Mouse (Mus musculus): ENCODE measurements at regions not wholly inside any gene's neighbourhood (a gene's known extent, or its start where the extent isn't known, plus 50 kb on each side); places are given as distances from the start of the nearest gene placed in this dataset.

DNA sequence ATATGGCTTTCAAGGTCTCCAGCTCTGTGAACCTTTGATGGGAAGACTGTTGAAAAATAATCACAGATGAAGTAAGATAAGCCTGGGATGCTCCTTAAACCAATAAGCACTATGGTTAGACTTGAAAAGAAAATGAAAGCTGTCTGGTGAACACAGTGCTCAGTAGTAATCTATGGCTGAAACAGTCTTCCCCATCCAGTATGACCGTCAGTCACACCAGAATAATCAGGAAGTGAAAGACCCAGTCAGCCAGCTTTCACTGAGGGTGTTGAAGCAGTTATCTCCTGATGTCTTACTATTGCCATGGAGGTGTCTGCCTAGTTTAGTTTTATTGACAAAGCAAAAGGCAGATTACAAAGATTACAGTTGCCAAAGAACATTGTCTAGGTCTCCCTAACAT is 155.2 kb upstream of the Kbtbd8 start:
- Histone ChIP-seq H3K27me3 (ENCODE audit: control insufficient read depth, insufficient read depth, low read length) (no peaks in the 10 kb centered on the region), H3K4me3 (ENCODE audit: low read depth, low read length) (no peak overlapping the region), H3K36me3 (ENCODE audit: control insufficient read depth, insufficient read depth, low read length) (no peaks in the 10 kb centered on the region), H3K4me1 (ENCODE audit: control insufficient read depth, insufficient read depth, insufficient read length, low read length) (no peaks in the 10 kb centered on the region; the same call in 1 of the 2 replicates), H3K27ac (ENCODE audit: insufficient read depth, low read depth, low read length) (no peak overlapping the region)
- TF ChIP-seq POLR2A (IDR thresholded peaks at IDR 0.05; ENCODE audit: low read depth, low read length), result no peak
- no peak for TF ChIP-seq CTCF (IDR thresholded peaks at IDR 0.05; ENCODE audit: extremely low read depth, insufficient read length, insufficient replicate concordance, low read depth, low read length)
- 38% methylated on average over 1 of the region's 1 CpGs for WGBS

DNA sequence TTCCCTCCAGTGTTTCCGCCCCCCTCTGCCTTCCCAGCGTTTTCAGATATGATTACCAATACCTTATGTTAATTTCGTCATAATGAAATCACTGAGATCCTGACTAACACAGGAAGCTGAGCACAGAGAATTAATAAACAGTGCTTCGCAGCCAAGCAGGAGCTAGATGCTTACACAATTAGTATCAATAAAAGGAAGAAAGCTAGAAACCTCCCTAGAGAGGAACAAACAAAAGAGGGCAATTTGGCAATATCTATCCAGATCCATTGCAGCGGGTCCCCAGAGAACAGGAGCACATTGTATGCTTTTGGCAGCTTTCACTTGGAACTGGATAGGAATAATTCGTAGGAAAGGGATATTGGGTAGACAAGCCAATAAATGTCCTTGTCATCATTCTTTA is 159.1 kb upstream of the Kbtbd8 start:
- Histone ChIP-seq H3K36me3 (ENCODE audit: control insufficient read depth, insufficient read depth, low read length) (no peaks in the 10 kb centered on the region), H3K4me3 (ENCODE audit: low read depth, low read length) (no peak overlapping the region)

DNA sequence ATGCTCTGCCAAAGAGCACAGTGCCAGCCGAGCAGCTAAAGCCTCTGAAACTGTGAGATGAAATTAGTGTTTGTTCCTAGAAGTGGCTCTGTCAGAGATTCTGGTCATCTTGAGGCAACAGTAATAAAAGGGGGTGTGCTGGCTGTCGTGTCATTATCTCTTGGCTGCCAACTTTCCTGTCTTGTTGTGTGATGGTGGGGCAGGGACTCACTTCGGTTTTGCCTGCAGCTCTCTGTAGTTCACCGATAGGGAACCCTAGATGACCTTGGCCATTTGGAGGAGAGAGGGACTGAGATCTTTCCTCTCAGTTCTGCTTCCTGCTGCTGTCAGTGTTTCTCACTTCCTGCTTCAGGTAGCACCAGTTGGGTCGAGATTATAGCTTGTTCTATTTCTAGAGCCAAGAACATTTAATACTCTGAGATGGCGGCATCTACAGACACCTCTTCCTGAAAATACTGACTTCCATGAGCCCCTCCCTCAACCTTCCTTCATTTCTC is 159.8 kb upstream of the Kbtbd8 start:
- no peaks in the 10 kb centered on the region for H3K36me3 ChIP-seq (ENCODE audit: control insufficient read depth, insufficient read depth, low read length)
- TF ChIP-seq CTCF (IDR thresholded peaks at IDR 0.05; ENCODE audit: extremely low read depth, insufficient read length, insufficient replicate concordance, low read depth, low read length), result no peak
- TF ChIP-seq POLR2A (IDR thresholded peaks at IDR 0.05; ENCODE audit: low read depth, low read length), result no peak

More for the DNA sequence above, 159.1 kb upstream of the Kbtbd8 start:
- Histone ChIP-seq H3K4me1 (ENCODE audit: control insufficient read depth, insufficient read depth, insufficient read length, low read length) (no peaks in the 10 kb centered on the region), H3K27ac (ENCODE audit: insufficient read depth, low read depth, low read length) (no peak overlapping the region), H3K27me3 (ENCODE audit: control insufficient read depth, insufficient read depth, low read length) (no peaks in the 10 kb centered on the region)
- WGBS, result 55% methylated on average over 6 of the region's 6 CpGs
- TF ChIP-seq CTCF (IDR thresholded peaks at IDR 0.05; ENCODE audit: extremely low read depth, insufficient read length, insufficient replicate concordance, low read depth, low read length) (no peak), POLR2A (IDR thresholded peaks at IDR 0.05; ENCODE audit: low read depth, low read length) (no peak)

DNA sequence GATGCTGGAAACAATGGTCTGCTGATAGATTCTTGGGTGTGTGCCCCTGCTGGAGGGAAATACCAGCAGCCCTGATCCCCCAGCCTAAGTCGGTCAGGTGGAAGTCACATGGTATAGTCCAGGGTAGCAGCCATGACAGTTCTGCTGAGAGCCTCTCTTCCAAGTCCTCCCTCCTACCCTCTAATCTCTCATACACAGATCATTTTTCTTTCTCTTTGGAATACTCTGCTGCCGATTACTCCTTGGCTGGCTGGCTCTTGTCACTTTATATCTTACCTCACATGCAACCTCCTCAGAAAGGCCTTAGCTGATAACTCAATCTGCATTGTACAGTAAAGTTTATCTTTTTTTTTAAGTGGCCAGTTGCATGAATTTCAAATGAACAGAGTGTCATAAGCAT is 162.5 kb upstream of the Kbtbd8 start:
- WGBS, result 71% methylated on average over 2 of the region's 2 CpGs
- no peaks in the 10 kb centered on the region for H3K4me1 ChIP-seq (ENCODE audit: control insufficient read depth, insufficient read depth, insufficient read length, low read length)
- H3K27ac ChIP-seq (ENCODE audit: insufficient read depth, low read depth, low read length), result no peak overlapping the region
- no peaks in the 10 kb centered on the region for H3K36me3 ChIP-seq (ENCODE audit: control insufficient read depth, insufficient read depth, low read length)
- H3K4me3 ChIP-seq (ENCODE audit: low read depth, low read length), result no peak overlapping the region
- no peak for TF ChIP-seq POLR2A (IDR thresholded peaks at IDR 0.05; ENCODE audit: low read depth, low read length)
- TF ChIP-seq CTCF (IDR thresholded peaks at IDR 0.05; ENCODE audit: extremely low read depth, insufficient read length, insufficient replicate concordance, low read depth, low read length), result no peak
- H3K27me3 ChIP-seq (ENCODE audit: control insufficient read depth, insufficient read depth, low read length), result no peaks in the 10 kb centered on the region

More for the DNA sequence above, 159.8 kb upstream of the Kbtbd8 start:
- WGBS, result 53% methylated on average over 6 of the region's 6 CpGs
- Histone ChIP-seq H3K4me1 (ENCODE audit: control insufficient read depth, insufficient read depth, insufficient read length, low read length) (no peaks in the 10 kb centered on the region), H3K27ac (ENCODE audit: insufficient read depth, low read depth, low read length) (no peak overlapping the region), H3K4me3 (ENCODE audit: low read depth, low read length) (no peak overlapping the region), H3K27me3 (ENCODE audit: control insufficient read depth, insufficient read depth, low read length) (no peaks in the 10 kb centered on the region)

DNA sequence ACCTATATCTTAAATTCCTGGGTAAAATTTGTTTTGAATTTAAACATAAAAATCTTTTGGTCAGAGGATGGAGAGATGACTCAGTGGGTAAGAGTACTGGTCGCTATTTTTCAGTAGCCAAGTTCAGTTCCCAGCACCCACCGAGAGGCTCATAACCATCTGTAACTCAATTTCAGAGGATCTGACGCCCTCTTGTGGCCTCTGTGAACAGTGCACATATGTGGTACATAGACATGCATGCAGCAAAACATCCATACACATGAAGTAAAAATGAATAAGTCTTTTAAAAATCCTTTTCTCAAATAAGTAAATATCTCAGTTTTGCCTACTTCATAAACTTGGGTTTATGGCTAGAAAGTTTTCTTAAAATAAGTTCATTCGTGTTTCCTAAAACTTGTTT is 163.4 kb upstream of the Kbtbd8 start:
- TF ChIP-seq CTCF (IDR thresholded peaks at IDR 0.05; ENCODE audit: extremely low read depth, insufficient read length, insufficient replicate concordance, low read depth, low read length) (no peak), POLR2A (IDR thresholded peaks at IDR 0.05; ENCODE audit: low read depth, low read length) (no peak)
- no peak overlapping the region for H3K4me3 ChIP-seq (ENCODE audit: low read depth, low read length)
- no peaks in the 10 kb centered on the region for H3K27me3 ChIP-seq (ENCODE audit: control insufficient read depth, insufficient read depth, low read length)
- no peaks in the 10 kb centered on the region for H3K36me3 ChIP-seq (ENCODE audit: control insufficient read depth, insufficient read depth, low read length)
- no peaks in the 10 kb centered on the region for H3K4me1 ChIP-seq (ENCODE audit: control insufficient read depth, insufficient read depth, insufficient read length, low read length)
- 88% methylated on average over 4 of the region's 4 CpGs for WGBS
- no peak overlapping the region for H3K27ac ChIP-seq (ENCODE audit: insufficient read depth, low read depth, low read length)

DNA sequence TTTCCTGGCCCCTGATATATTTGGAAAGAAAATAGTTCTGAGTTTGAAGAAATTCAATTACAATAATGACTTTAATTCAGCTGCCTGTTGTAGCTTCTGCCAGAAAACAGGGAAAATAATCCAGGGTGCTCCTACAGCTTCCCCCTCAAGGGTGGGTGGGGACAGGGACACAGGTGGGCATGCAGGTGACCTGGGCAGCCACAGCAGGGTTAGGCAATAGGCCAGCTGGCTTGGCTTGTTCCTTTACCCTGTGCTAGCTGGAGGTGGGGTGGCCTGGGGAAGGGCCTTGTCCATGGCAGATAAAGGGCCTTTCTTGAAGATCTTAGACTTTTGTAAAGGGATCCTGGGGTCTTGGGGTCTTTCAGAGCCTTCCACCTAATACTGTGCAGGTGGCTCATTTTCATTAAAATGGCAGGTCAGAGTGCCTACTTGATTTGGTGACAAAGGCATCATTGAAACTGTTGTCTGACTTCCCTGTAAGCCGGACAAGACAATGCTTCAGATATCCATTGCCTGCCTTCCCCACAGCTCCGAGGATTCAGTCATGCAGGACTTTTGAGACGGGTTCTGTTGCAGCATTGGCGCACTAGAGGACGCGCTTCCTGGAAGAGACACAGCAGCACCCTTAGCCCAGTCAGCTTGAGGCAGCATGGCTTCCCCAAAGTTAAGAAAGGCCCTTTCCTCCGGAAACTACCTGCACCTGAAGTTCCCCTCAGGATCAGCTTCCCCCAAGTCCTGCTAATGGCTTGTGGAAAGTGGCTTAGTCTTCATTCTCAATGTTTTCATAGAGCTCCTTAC is 164.9 kb upstream of the Kbtbd8 start:
- H3K27ac ChIP-seq (ENCODE audit: insufficient read depth, low read depth, low read length), result no peak overlapping the region
- WGBS, result 92% methylated on average over 7 of the region's 7 CpGs
- H3K4me3 ChIP-seq (ENCODE audit: low read depth, low read length), result no peak overlapping the region
- no peaks in the 10 kb centered on the region for H3K36me3 ChIP-seq (ENCODE audit: control insufficient read depth, insufficient read depth, low read length)
- no peaks in the 10 kb centered on the region for H3K4me1 ChIP-seq (ENCODE audit: control insufficient read depth, insufficient read depth, insufficient read length, low read length)
- no peaks in the 10 kb centered on the region for H3K27me3 ChIP-seq (ENCODE audit: control insufficient read depth, insufficient read depth, low read length)
- TF ChIP-seq CTCF (IDR thresholded peaks at IDR 0.05; ENCODE audit: extremely low read depth, insufficient read length, insufficient replicate concordance, low read depth, low read length) (no peak), POLR2A (IDR thresholded peaks at IDR 0.05; ENCODE audit: low read depth, low read length) (no peak)

DNA sequence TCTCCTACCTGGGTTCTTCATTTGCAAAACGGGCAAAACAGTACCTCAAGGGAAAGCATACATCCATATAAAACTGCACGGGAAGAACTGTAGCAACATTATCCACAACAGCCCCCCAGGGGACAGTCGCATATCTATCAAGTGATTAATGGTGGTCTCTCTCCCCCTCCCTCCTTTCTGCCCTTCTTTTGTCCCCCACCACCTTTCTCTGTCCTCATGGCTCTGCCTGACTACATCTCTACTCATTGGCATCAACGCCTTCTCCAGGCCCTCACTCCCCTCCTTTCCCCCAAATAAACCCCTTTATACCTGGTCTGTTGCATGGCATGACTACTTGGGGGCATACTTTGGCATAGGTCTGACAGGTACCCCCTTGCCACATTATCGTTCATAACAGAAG is 166.1 kb upstream of the Kbtbd8 start:
- Histone ChIP-seq H3K36me3 (ENCODE audit: control insufficient read depth, insufficient read depth, low read length) (no peaks in the 10 kb centered on the region), H3K27ac (ENCODE audit: insufficient read depth, low read depth, low read length) (no peak overlapping the region), H3K4me3 (ENCODE audit: low read depth, low read length) (no peak overlapping the region), H3K4me1 (ENCODE audit: control insufficient read depth, insufficient read depth, insufficient read length, low read length) (no peaks in the 10 kb centered on the region), H3K27me3 (ENCODE audit: control insufficient read depth, insufficient read depth, low read length) (no peaks in the 10 kb centered on the region)
- TF ChIP-seq POLR2A (IDR thresholded peaks at IDR 0.05; ENCODE audit: low read depth, low read length) (no peak), CTCF (IDR thresholded peaks at IDR 0.05; ENCODE audit: extremely low read depth, insufficient read length, insufficient replicate concordance, low read depth, low read length) (no peak)
- 89% methylated on average over 5 of the region's 5 CpGs for WGBS

All from small intestine, adult 2 months (tissue).